Mouse (Mus musculus): ENCODE data around the gene Alg2.

The Alg2 gene

DNA sequence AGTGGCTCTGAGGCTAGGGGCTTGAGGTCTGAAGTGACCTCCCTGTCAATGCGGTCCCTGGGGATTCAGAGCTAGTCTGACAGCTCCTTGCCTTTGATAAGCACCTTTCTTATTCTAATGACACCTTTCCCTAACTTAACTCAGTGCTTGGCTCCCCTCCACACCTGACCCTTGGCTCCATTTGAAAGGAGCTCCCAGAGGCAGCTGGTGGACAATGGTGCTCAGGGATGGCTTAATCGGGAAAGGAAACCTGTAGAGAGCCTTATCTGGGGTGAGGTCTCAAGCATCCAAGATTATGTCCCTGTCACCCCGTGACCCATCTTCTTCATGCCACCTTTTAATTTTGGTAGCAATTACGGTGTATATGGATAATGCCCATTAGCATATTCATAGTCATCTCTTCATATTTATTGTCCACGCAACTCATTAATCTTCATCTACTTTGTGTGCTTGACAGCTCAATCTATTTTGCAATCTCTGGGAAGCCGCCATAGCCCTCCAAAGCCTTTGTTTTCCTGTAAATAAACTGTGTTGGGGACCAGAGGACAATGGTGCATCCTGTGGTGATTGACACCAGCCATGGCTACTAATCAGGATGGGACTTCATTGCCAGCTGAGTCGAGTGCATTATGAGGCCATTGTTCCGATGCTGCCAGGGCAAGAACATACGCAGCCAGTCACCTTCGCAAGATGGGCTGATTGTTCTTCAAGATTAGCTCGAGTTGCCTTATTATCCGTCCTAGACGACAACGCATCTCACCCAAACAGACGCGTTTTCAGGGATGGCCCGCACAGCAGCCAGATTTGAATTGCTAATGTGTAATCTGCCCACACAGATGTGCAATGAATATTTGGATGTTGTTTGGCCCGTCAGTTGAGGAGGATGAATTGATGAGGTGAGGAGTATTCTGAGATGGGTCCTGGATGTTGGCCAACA lies 24.3 kb downstream of the Alg2 start:
- no peak for DNase-seq

DNA sequence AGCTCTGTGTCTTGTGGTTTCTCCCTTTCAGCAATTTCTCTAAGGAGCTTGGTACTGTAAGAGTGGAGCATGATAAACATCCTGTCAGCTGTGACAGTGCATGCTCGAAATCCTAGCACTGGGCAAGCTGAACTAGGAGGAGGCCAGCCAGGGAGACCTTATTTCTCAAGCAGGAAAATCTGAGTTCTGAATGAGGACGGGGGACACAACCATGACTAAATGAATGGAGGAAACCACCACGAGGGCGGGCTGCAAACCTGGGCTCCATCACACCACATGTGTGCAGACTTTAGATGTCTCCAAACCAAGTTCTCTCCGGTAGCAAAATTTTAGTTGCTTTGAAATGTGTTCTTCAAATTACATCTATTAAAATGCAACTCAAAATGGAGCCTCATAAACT lies 25.0 kb downstream of the Alg2 start:
- DNase-seq = no peak

DNA sequence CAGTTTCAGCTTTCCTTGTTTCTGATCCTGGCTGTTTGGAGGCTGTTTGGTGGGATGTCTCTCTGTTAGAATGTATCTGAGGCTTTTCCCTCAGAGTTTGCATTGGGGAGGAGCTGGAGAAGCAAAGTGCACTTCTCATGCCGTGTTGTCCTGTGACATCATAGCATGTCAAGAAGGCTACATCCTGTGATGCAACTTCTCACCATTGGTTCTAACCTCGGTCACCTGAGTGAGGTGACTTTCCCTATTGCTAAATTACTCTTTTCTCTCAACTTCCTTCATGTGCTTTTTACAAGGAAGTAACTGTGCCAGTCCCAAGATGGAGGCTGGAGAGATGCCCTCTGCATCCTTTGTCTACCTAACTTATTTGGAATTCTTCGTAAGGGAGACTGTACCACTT lies 25.6 kb downstream of the Alg2 start:
- DNase-seq = no peak

DNA sequence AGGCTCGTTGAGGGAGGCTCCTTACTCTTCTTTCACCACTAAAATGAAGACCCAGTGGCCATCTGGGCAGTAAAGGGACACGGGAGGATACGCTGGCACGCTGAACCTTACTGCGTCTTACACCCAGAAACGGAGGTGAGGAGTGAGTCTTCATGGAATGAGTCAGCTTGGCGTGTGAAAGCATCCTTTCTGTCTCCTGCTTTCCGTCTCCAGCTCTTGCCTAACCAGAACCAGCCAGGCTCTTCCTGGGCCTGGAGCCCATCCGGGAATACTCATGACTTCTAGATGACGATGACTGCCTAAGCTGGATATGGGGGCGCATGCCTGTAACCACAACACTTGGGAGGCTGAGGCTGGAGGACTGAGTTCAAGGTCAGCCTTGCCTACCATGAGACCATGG lies 33.2 kb downstream of the Alg2 start:
- DNase-seq = no peak

DNA sequence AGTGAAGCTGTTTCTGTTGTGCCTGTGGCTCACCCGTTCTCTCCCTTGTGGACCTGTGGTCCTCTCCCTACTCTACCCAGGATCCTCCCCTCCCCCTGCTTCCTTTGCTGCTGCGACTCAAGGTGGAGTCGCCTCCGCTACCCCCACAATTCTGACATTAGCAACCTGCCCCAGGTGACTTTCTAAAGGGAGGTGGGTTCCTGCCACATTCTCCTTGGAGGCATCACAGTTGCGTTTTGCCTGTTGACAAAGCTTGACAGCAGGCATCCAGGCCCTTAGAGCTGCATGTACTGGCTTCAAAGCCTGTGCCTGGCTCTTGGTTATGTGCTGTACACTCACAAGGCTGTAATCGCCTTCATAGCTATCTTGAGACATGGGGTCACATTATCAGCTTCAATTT lies 35.2 kb downstream of the Alg2 start:
- DNase-seq = no peak

DNA sequence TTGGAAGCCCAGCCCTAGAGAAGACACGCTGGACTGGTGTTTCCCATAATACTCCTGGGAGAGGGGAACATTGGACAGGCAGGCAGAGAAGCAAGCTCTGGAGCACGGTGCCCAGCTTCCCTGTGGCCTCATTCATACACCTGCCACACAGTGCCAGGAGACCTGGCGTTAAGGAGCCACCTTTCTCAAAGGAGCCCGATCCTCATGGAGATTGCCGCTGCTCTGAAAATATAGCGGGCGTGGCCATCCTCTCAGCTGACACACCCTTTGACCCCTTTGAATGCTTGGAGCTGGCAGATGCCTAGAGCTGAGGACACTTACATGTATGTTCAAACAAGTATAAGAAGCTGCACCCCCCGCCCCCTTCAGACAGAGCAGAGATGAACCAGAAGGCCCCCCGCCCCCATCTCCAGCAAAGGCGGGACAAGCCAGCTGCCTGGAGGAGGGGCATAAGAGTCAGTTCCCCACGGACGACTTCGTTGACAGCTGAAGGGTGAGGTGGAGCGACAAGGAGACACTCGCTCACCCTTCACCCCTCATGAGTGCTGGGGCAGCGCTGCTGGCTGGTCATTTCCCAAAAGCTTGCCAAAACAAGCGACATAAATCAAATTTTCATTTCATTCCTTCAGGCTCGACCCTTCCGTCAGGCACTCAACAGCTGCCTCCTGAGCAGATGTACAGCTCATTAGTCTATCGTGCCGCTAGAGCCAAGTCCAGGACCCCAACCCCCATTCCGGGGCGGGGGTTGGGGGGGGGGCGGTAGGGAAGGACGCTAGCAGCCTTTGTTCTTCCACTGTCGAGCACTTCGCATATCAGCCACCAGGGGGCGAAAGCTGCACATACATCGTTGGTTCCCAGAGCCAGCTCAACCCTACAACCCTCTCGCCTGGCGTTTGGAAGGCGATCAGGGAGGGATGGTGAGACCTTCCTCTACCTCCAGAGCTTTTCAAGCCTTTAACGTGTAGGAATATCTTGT lies 36.5 kb downstream of the Alg2 start:
- DNase-seq = peak; percentile 85

DNA sequence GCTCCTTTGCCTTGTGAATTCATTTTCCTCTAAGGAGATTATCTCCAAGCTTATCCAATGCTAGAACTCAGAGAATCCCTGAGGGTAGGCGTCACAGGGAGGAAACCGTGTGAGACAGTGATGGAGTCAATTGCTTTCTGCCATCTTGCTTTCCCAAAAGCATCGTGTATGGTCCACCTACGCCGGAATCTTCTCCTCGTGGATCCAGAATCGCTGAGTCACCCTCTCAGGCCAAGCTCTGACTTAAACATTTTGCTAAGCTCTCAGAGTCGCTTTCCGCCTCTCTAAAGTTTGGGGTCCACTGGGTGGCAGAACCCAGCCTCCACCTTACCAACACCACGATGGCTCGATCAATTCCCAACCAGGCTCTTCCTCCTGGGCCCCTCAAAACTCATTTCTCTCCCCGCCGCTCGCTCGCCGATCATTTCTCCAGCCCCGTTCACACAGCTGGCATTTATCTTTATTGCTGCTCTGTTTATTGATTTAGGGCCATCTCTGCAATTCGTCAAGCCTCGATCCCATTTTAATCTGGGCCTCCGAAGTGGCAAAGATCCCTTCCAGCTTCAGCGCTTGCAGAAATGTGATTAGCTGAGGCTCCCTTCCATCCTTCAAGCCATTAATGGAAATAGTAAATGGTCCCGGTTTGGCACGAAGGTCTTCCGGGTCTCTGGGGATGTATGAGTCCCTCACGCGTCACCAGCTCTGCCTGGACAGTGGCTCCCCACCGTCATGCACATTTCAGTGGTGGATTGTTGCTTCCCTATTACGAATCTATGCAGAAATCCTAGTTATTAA lies 38.4 kb downstream of the Alg2 start:
- DNase-seq = no peak

DNA sequence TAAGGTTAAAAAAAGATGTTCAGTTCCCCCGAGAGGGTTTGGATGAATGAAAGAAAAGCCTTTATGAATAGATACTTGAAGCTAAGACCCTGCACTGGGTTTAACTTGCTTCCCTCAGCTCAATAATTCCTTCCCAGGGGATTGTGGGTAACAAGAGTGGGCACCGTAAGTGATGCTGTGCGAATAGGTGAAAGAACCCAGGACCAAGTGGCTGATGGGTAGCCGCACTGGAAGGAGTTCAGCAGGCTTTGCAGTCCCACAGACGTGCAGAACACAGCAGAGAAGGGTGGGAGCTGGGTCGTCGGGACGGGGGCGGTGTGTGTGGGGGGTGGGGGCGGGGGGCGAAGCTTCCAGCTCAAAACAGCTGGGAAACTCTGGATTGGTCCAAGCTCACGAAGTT lies 39.0 kb downstream of the Alg2 start:
- no peak for DNase-seq

DNA sequence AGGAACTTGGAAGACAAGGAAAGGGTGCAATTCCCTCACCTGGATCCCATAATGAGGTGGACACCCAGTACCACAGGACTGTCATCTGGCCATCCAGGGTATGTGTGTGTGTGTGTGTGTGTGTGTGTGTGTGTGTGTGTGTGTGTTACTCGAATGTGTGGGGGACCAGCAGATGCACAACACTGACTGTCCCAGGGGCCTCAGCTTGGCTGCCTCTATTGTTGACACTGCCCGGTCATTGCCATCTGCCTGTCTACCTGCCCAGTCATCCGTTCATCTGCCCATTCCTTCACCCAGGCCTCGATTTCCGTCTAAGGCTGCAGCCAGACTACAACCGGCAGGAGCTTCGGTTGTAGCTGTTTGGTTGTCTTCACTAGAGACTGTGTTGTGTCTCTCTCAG lies 41.4 kb downstream of the Alg2 start:
- DNase-seq = no peak

DNA sequence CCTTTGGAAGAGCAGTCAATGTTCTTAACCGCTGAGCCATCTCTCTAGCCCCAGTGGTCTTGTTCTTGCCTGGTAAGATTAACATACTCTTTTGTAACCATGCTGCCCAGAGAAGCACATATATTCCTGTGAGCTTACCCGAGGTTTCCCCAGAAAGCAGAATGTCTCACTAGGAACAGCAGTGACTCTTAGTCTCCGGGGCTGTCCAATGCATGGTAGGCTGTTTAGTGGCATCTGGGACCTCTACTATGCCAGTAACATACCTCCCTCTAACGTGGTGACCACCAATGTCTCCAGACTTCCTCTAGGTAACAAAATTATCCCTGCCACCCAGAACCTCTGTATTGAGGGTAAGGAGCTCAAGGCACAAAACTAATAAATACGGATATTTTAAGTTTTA lies 43.1 kb downstream of the Alg2 start:
- DNase-seq = no peak

DNA sequence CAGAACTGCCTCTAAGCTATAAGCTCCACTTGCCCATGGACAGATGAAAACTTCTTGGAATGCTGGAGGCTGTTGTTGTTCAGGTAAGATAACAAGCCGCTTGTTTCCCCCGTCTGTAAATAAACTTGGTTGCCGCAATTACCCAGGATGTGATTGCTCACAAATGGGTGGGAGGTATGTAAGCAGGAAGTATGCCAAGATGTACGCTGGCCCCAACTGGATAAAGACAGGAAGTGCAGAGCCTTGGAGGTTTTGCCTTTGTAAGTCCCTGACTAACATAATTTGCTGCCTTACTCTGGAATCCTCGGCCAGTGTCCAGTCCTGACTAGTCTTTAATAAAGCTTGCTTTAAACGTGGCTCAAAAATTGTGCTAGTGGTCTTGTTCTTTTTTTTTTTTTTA lies 43.6 kb downstream of the Alg2 start:
- no peak for DNase-seq

DNA sequence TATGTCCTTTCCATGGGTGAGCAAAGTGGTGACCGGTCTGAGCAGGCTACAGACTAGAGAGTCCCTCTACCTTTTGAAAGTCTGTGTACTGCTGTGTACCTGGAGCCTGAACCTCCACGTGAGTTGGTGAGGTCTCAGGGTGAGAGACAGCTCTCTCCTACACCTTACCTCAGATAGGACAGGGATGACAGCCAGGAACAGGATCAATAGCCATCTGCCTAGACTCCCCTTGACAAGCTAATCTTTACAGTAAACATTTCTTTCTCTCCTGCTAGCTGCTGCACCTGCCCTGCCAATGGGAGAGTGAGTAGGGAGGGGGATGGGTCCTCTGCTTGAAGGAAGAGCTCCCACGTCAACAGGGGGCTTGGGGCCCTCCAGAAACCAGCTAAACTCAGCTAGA lies 46.5 kb downstream of the Alg2 start:
- DNase-seq = no peak

DNA sequence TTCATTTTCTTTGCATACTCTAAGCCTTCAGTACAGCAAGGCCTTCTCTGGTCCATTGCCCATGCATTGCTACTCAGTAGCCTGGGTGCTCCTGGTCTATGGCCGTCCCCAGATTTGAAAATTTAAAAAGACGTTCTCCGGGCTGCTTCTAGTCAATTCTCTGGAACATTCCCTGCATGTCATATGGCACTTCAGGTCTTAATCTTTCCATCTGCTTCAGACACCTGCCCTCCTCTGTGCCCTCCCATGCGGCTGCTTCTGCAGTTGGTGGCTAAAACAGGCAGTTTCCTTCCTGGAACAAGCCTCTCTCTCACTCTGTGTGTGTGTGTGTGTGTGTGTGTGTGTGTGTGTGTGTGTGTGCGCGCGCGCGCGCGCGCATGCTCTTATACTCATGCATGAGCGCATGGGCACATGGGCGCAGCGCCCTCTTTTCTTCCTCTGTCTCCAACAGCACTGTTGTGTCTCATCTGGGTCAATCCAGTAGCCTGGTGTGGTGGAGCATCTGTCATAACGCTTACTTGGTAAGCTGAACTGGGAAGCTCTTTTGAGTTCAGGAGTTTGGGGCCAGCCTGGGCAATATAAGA lies 48.8 kb downstream of the Alg2 start:
- DNase-seq = no peak

DNA sequence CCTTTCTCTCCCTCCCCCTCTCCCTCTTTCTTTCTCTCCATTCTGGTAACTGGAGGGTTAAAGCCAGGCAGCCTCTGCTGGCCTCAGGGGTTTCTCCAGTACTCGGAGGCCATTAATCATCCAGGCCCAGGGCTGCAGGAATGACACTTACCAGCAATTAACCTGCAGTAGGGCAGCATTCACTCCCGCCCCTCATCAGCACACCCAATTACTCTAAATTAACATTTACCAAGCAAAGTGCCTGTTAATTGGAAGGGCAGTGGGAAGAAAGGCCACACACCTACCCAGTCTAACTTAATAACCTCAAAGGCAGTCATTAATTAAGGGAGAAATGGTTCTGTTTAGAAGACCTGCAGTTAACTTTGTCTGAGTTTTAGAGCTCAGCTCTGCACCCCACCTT lies 49.8 kb downstream of the Alg2 start:
- no peak for DNase-seq

DNA sequence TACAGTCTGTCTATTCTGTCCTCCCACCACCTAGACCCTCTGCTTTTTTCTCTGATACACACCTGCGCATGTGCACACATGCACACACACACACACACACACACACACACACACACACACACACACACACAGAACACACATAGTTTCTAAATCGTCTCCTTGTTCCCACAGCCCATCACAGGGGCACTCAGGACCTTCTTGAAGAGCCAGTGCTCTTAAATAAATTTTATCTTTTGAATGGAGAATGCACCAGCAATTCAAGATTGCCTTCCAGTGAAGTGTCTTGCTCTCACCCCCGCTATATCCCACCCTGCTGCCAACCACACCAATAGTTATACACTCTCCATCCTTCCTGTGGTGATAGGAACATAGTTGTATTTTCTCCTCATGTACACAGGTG lies 51.2 kb downstream of the Alg2 start:
- no peak for DNase-seq

DNA sequence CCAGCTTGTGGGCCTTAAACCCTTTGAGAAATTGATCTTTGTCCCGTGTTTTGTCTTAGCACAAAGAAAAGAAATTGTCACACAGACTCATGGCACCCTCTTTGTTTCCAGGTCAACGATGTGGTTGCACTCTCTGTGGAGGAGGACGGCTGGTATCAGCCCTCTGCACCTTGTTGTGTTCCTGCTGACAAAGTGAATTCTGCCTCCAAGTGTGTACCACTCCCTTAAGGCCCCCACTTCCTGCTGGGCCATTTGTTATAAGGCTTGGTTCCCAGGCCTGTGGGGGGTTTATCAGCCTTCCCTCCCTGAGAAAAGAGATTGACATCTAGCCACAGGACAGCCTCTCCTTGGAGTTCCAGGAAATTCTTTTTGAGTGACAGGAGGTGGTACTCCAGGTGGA lies 51.9 kb downstream of the Alg2 start:
- no peak for DNase-seq

DNA sequence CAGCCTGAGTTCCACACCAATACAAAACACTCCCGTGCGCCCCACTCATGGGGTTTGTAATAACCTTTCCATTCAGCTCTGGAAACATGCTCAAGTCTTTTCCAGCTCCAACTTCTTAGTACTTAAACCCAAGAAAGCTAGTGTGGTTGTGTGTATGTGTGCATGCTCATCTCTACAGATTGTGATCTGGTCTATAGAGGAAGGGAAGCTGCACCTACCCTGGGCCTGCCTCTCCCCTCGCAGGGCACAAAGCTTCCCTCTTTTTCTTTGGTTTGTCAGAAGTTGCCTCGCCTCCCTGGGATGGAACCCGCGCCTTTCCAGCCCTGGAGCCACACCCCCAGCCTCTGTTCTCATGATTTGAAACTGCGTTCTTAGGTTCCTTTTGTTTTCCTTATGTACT lies 53.9 kb downstream of the Alg2 start:
- DNase-seq = no peak

DNA sequence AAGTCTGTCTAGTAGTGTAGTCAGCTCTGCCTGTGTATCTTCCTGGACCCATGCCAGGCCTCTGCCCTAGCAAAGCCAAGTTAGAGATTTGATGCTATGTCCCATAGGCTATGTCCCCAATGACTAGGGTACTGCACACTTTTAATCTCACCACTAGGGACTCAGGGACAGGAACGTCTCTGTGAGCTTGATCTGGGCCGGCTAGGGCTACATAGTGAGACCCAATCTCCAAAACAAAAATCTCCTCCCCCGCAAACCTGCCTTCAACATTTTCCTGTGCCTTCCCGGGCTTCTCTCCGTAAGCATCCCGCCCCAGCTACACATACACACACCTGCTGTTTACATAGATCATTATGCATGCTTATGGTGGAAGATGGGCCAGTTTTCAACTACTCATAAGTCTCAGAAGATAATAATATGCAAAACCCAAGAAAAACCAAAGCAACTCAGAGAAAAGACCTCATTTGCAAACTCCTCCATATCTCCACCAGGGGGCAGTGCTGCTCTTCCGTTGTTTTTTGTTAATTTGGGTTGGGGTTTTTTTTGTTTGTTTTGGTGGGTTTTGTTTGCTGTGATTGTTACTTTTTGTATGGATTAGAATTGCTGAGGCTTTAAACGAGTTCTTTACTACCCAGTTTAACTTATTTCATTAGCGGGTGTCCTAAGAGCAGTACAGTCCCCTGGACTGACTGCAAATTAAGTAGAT lies 54.7 kb downstream of the Alg2 start:
- peak; percentile 25 for DNase-seq

DNA sequence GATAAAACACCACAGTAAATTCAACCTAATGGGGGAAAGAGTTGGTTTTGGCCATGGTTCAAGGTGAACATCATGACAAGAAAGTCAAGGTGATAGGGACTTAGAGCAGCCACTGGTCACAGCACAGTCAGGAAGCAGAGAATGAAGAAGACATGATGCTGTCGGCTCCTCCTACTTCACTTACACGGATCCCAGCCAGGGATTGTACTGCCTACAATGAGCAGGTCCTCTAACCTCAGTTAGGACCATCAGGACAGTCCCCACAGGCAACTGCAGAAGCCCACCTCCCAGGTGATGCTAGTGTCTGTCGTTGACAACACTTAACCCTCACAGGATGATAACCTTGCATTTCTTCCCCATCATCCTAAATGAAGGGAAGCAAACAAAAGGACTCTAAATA lies 56.3 kb downstream of the Alg2 start:
- no peak for DNase-seq

Measured in layer of hippocampus, adult 9-11 months (tissue).